Mouse (Mus musculus) ZHBTc4 (cell line): Measurements from ENCODE around the gene Pax1.

Experiments
- DNase-seq: peaks from one replicate; pipeline ENCODE4 v3.0.0-alpha.2; 2011; ENCODE audit warnings: low read depth, low spot score

The Pax1 gene

GRCm38 (mm10) chr2:147372947-147373666 is 11.4 kb downstream of the Pax1 start:
- peak; percentile 27 for DNase-seq

GRCm38 (mm10) chr2:147373667-147374007 is 11.9 kb downstream of the Pax1 start:
- no peak for DNase-seq

GRCm38 (mm10) chr2:147374245-147374644 is 12.5 kb downstream of the Pax1 start:
- DNase-seq, result peak; percentile 22

- no peak for DNase-seq
These were observed 13.4 kb downstream of the Pax1 start for GRCm38 (mm10) chr2:147375019-147375715.

GRCm38 (mm10) chr2:147378934-147379333 is 17.2 kb downstream of the Pax1 start:
- DNase-seq, result peak; percentile 68

GRCm38 (mm10) chr2:147383373-147383772 is 21.6 kb downstream of the Pax1 start:
- no peak for DNase-seq

GRCm38 (mm10) chr2:147386949-147387348 is 25.2 kb downstream of the Pax1 start:
- DNase-seq, result no peak

- DNase-seq, result no peak
These were observed 47.6 kb downstream of the Pax1 start for GRCm38 (mm10) chr2:147409323-147409722.

GRCm38 (mm10) chr2:147415037-147415436 is 53.3 kb downstream of the Pax1 start:
- no peak for DNase-seq

GRCm38 (mm10) chr2:147424582-147425255 is 63.0 kb downstream of the Pax1 start:
- DNase-seq, result no peak

- no peak for DNase-seq
These were observed 68.1 kb downstream of the Pax1 start for GRCm38 (mm10) chr2:147429607-147430356.

GRCm38 (mm10) chr2:147433120-147433519 is 71.4 kb downstream of the Pax1 start:
- peak; percentile 62 for DNase-seq
